Mouse (Mus musculus) small intestine, adult 2 months (tissue): Measurements from ENCODE around the gene Ext2.

ENCODE experiments used
- CTCF ChIP-seq: fragments of 200-500 bp; IDR thresholded peaks from 2 replicates; pipeline ENCODE4 v1.5.1; 2012; ENCODE audit warnings: low read depth, mild to moderate bottlenecking, control low read depth, inconsistent platforms, low read length, moderate library complexity, mixed read lengths; ENCODE audit not compliant: insufficient replicate concordance, insufficient read length; ENCODE audit errors: extremely low read depth
- POLR2A ChIP-seq: fragments of 200-500 bp; IDR thresholded peaks from 2 replicates; pipeline ENCODE4 v1.6.1; 2012; ENCODE audit warnings: low read depth, mild to moderate bottlenecking, control low read depth, inconsistent platforms, low read length, moderate library complexity

GRCm38 (mm10) chr2:93778616-93779015, 43.8 kb downstream of the Ext2 start:
- no peak for TF ChIP-seq POLR2A
- TF ChIP-seq CTCF = no peak
